Mouse (Mus musculus) CD4-positive helper T cell, adult 2 months (primary cell): ENCODE measurements around the gene Gm3138.
"Not testable (repeated sequence)": the region's sequence is repeated elsewhere in the genome, so short reads cannot be mapped to it uniquely, and the experiment has no call there.

ENCODE experiments used
- DNase-seq: peaks from one replicate; pipeline ENCODE4 v3.0.0-alpha.2; 2012; ENCODE audit warnings: low read depth, missing footprints, low spot score

Gene Gm3138

DNA sequence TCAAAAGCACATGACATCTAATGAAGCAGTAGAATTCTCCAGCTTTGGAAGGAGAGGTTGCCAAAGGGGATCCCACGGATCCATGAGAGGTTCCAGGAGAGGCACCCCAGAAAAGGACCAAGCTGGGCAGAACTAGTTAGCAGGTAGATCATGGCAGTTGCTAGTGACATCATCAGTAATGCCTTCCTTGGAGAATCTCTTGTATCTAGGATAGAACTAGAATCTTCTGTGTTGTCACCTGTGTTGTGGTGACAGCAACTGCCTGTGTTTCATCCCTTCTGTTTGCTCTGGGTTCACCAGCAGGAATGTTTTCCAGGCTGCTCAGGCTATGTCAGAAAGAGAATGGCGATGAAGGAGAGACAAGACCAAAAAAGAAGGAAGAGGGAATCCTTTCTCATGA, at the start of gene Gm3138:
Gene Gm3138 (plus strand): TSS at position 301 of the 400 bp plus-strand sequence.
- not testable (repeated sequence) for DNase-seq

DNA sequence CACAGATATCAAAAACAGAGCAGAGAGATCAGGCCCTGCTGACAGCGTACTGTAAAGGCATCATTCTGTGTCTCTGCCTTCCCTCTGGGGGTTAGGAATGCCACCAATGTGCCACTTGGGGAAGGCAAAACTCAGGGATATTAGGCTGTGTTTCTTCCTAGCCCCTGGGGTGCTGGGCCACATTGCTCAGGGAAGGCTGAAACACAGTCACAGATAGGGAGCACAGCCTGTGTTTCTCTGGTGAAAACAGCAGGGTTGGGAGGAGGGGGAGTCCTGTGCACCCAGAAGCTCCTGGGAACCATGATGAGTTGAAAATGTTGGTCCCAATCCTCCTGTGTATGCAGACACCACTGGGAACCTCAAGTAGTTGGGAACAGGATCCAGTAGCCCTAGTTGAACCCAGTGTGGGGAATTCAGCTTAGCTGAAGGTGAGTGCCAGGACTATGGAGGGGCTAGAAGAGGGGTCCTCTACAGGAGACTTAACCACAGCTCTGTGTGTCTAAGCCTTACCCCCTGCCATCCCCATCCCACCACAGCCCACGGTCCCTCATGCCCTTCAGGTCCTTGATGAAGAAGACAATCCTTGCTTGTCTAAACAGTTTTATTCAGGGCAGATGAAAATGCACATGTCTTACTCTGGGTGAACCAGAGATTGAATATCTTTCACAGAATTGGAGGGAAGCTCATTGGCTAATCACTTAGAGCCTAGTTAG, 20.0 kb downstream of the Gm3138 start:
- not testable (repeated sequence) for DNase-seq

DNA sequence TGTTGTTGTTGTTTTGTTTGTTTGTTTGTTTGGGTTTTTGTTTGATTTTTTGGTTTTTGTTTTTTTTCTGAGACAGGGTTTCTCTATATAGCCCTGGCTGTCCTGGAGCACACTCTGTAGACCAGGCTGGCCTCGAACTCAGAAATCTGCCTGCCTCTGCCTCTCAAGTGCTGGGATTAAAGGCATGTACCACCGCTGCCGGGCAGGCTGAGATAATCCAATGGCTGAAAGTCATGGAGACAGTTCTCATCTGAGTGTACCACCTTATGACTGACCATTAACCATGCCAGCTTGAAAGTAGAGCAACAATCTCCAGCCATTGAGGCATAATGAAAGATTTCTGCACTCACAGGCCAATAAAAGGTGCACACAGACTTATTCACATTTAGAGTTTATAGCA, 30.4 kb downstream of the Gm3138 start:
- DNase-seq, result not testable (repeated sequence)
